Mouse (Mus musculus): ENCODE measurements around the gene Dhps. TPM values are rescaled to one million over a fixed set of nuclear protein-coding genes. Genes with fewer than 3 reads are reported as not detected.

The Dhps gene
- total and polyA plus RNA-seq, 3 experiments = 44.7 to 88.5 (median 60.1) TPM

DNA sequence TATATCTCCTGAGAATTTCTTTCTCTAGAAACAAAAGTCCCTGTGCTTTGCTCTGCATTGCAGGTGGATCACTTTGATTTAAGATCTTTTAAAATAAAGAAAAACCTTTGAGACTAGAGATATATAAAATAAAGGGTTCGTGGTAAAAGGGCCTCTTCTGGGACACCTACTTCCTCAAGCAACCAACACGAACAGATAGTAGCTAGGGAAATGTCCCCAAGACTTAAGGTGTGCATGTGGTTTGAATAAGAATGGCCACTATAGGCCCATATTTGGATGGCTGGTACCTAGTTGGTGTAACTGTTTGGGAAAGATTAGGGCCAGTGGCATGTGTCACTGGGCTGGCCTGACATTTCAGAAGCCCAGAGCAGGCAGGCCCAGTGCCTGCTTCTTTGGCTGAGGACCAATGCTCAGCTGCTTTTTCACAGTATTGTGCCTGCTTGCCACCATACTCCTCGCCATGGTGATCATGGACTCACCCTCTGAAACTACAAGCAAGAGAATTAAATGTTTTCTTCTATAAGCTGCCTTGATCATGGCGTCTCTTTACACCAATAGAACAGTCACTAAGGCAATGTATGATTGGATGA lies 28.6 kb downstream of the Dhps start:
- H3K4me2 ChIP-seq (ENCODE audit: insufficient read depth, low read depth, poor library complexity, severe bottlenecking) = no peak overlapping the region
- H3K79me2 ChIP-seq (replicated peaks; ENCODE audit: control insufficient read depth, extremely low read depth, insufficient read depth, poor library complexity, severe bottlenecking) = no peaks in the 10 kb centered on the region
- H3K27ac ChIP-seq (ENCODE audit: insufficient read depth, low read depth) = peak overlapping the region; percentile 32; the same call in 1 of the 2 replicates
- peaks cover 4 to 18% of the 10 kb centered on the region in 2 experiments for H3K4me1 ChIP-seq (ENCODE audit: control insufficient read depth in 1 of 2, insufficient read depth in 2 of 2)
- dilution Hi-C loops (cut with MboI; ENCODE audit: extremely low pct_ligation_motif_present, extremely low pct_unique_long_range_greater_than_20kb, low sequenced_read_pairs) (no loop called here), in situ Hi-C loops (cut with MboI; ENCODE audit: low pct_ligation_motif_present, low pct_unique_long_range_greater_than_20kb, low sequenced_read_pairs) (no loop called here)
- H3K36me3 ChIP-seq (replicated peaks in 1 of 2; ENCODE audit: control insufficient read depth in 1 of 2, insufficient read depth in 1 of 2, low read length in 1 of 2) = peaks cover 35 to 44% of the 10 kb centered on the region in 2 experiments
- peaks cover 2% of the 10 kb centered on the region for H3K9me3 ChIP-seq (replicated peaks; ENCODE audit: low read length)
- H3K9ac ChIP-seq (ENCODE audit: insufficient read depth, low read depth) = no peak overlapping the region
- TF ChIP-seq RCOR1 (conservative IDR thresholded peaks at IDR 0.05; ENCODE audit: low read depth, low read length) (no peak), USF1 (IDR thresholded peaks at IDR 0.05; ENCODE audit: low read depth, low read length) (no peak), MYC (IDR thresholded peaks at IDR 0.05; ENCODE audit: low read depth, low read length) (no peak), BHLHE40 (IDR thresholded peaks at IDR 0.05; ENCODE audit: low read depth, low read length) (no peak), EP300 (IDR thresholded peaks at IDR 0.05; ENCODE audit: low read length) (no peak), TCF12 (IDR thresholded peaks at IDR 0.05; ENCODE audit: low read depth, low read length) (no peak), CHD2 (IDR thresholded peaks at IDR 0.05; ENCODE audit: low read length) (no peak), MAX (IDR thresholded peaks at IDR 0.05; ENCODE audit: low read length) (no peak), ZNF384 (IDR thresholded peaks at IDR 0.05; ENCODE audit: low read depth, low read length) (no peak)
- no peak overlapping the region for H3K4me3 ChIP-seq (replicated peaks in 1 of 3; ENCODE audit: low read depth in 2 of 3, low read length in 2 of 3, poor library complexity in 1 of 3)
- DNase-seq (ENCODE audit: extremely low read depth) = no peak
- H3K27me3 ChIP-seq (replicated peaks) = no peaks in the 10 kb centered on the region

GRCm38 (mm10) chr8:85113241-85113640 lies 41.7 kb downstream of the Dhps start:
- Histone ChIP-seq H3K4me3 (replicated peaks in 1 of 3; ENCODE audit: low read depth in 2 of 3, low read length in 2 of 3, poor library complexity in 1 of 3) (no peak overlapping the region), H3K4me1 (ENCODE audit: control insufficient read depth in 1 of 2, insufficient read depth in 2 of 2) (peaks cover 0 to 6% of the 10 kb centered on the region in 2 experiments; a peak in 1 of 4 replicates), H3K36me3 (replicated peaks in 1 of 2; ENCODE audit: control insufficient read depth in 1 of 2, insufficient read depth in 1 of 2, low read length in 1 of 2) (peaks cover 14 to 22% of the 10 kb centered on the region in 2 experiments), H3K9ac (ENCODE audit: insufficient read depth, low read depth) (no peak overlapping the region), H3K79me2 (replicated peaks; ENCODE audit: control insufficient read depth, extremely low read depth, insufficient read depth, poor library complexity, severe bottlenecking) (no peaks in the 10 kb centered on the region), H3K9me3 (replicated peaks; ENCODE audit: low read length) (no peaks in the 10 kb centered on the region), H3K27me3 (replicated peaks) (no peaks in the 10 kb centered on the region), H3K4me2 (ENCODE audit: insufficient read depth, low read depth, poor library complexity, severe bottlenecking) (no peak overlapping the region), H3K27ac (ENCODE audit: insufficient read depth, low read depth) (no peak overlapping the region)
- no peak for TF ChIP-seq GABPA (IDR thresholded peaks at IDR 0.05; ENCODE audit: insufficient replicate concordance, low read depth, low read length)
- no peak for TF ChIP-seq ETS1 (conservative IDR thresholded peaks at IDR 0.05; ENCODE audit: low read depth, low read length)
- TF ChIP-seq MXI1 (IDR thresholded peaks at IDR 0.05; ENCODE audit: low read depth, low read length) = no peak
- no peak for TF ChIP-seq RAD21 (IDR thresholded peaks at IDR 0.05; ENCODE audit: low read depth, low read length)
- no peak for DNase-seq (ENCODE audit: extremely low read depth)
- dilution Hi-C loops (cut with MboI; ENCODE audit: extremely low pct_ligation_motif_present, extremely low pct_unique_long_range_greater_than_20kb, low sequenced_read_pairs) = no loop called here
- in situ Hi-C loops (cut with MboI; ENCODE audit: low pct_ligation_motif_present, low pct_unique_long_range_greater_than_20kb, low sequenced_read_pairs) = no loop called here

DNA sequence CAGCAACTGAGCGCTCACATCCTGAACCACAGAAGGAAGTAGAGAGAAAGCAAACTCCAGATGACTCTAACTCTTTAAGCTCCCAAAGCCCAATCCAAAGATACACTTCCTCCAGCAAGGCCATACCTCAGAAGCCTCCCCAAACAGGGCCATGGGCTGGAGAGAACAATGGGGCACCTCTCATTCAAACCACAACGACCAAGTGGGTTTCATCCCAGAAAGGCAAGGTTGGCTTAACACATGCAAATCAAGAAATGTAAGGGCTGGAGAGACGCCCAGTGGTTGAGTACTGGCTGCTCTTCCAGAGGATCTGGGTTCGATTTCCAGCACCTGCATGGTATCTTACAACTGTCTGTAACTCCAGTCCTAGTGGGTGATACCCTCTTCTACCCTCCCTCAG lies 43.9 kb downstream of the Dhps start:
- Histone ChIP-seq H3K36me3 (replicated peaks in 1 of 2; ENCODE audit: control insufficient read depth in 1 of 2, insufficient read depth in 1 of 2, low read length in 1 of 2) (peaks cover 3 to 10% of the 10 kb centered on the region in 2 experiments), H3K27me3 (replicated peaks) (no peaks in the 10 kb centered on the region), H3K9me3 (replicated peaks; ENCODE audit: low read length) (no peaks in the 10 kb centered on the region), H3K9ac (ENCODE audit: insufficient read depth, low read depth) (no peak overlapping the region), H3K4me3 (replicated peaks in 1 of 3; ENCODE audit: low read depth in 2 of 3, low read length in 2 of 3, poor library complexity in 1 of 3) (no peak overlapping the region), H3K27ac (ENCODE audit: insufficient read depth, low read depth) (no peak overlapping the region), H3K4me2 (ENCODE audit: insufficient read depth, low read depth, poor library complexity, severe bottlenecking) (no peak overlapping the region), H3K4me1 (ENCODE audit: control insufficient read depth in 1 of 2, insufficient read depth in 2 of 2) (peaks cover 0 to 12% of the 10 kb centered on the region in 2 experiments; a peak in 2 of 4 replicates), H3K79me2 (replicated peaks; ENCODE audit: control insufficient read depth, extremely low read depth, insufficient read depth, poor library complexity, severe bottlenecking) (no peaks in the 10 kb centered on the region)
- no peak for DNase-seq (ENCODE audit: extremely low read depth)
- in situ Hi-C loops (cut with MboI; ENCODE audit: low pct_ligation_motif_present, low pct_unique_long_range_greater_than_20kb, low sequenced_read_pairs) (no loop called here), dilution Hi-C loops (cut with MboI; ENCODE audit: extremely low pct_ligation_motif_present, extremely low pct_unique_long_range_greater_than_20kb, low sequenced_read_pairs) (no loop called here)
- TF ChIP-seq NRF1 (IDR thresholded peaks at IDR 0.05; ENCODE audit: low read depth, low read length) (no peak), PAX5 (IDR thresholded peaks at IDR 0.05; ENCODE audit: low read length) (no peak), GABPA (IDR thresholded peaks at IDR 0.05; ENCODE audit: insufficient replicate concordance, low read depth, low read length) (no peak), SIN3A (IDR thresholded peaks at IDR 0.05; ENCODE audit: low read length) (no peak), ETS1 (conservative IDR thresholded peaks at IDR 0.05; ENCODE audit: low read depth, low read length) (no peak), RCOR1 (conservative IDR thresholded peaks at IDR 0.05; ENCODE audit: low read depth, low read length) (no peak), CHD2 (IDR thresholded peaks at IDR 0.05; ENCODE audit: low read length) (no peak), HCFC1 (IDR thresholded peaks at IDR 0.05; ENCODE audit: low read depth, low read length) (no peak), ZMIZ1 (IDR thresholded peaks at IDR 0.05; ENCODE audit: low read depth, low read length) (no peak), CTCF (conservative IDR thresholded peaks at IDR 0.05 in 1 of 2, IDR thresholded peaks at IDR 0.05 in 1 of 2; ENCODE audit: low read depth in 2 of 2, low read length in 2 of 2) (no peak), USF2 (conservative IDR thresholded peaks at IDR 0.05; ENCODE audit: low read depth, low read length) (no peak)
